8 mouse cellular contexts compared by ENCODE assay signal in the genomic region with DNA sequence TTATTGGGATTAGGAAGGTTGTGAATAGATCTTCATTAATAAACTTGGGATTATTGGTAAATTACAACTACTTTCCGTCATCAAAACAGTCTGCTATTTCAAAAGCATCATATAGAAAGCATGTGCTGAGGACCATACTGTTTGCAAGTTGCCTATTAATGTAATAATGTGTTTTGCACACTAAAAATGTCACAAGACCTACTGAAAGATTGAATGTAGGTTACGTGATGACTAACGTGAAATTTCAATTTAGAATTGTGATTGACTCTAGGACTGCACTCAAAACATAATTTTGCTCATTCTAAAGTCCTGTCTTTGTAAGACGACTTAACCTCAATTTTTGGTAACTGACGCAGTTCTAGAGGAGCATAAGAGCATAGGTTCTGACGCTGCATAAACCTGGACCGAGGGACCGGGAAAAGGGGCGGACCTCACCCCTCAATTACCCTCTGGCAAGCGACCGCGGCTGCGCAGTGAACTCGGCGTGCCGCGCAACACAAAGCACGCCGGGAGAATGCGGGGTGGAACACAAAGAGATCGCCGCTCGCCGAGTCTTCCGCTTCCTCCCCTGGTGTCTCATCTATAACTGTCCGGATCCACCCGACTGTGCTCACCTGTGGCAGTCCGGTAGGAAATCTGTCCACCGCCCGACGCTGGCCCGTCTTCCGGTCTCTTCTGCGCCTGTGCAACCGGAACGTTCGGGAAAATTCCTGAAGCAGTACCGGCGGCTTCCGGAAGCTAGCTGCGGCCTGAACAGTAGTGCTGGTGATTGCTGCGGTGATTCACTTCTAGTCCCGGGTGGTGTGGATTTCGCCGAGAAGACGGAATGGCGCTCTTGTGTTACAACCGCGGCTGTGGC. TPM values are rescaled to one million over a fixed set of nuclear protein-coding genes. Genes with fewer than 3 reads are reported as not detected.
DNase-seq lines count a peak whose midpoint lies in the region; ATAC-seq and TF ChIP-seq lines count a peak whose summit lies in the region.

Gene Chordc1, plus strand, starts transcription at position 555 of the 859 bp plus-strand sequence.

- H3K9ac ChIP-seq in embryonic facial prominence, embryonic 15.5 days, result peak within 1 kb of the TSS; percentile 99
- H3K9ac ChIP-seq in limb, embryonic 14.5 days (ENCODE audit: low read depth, low read length, severe bottlenecking), result peak within 1 kb of the TSS; percentile 94
- H3K9ac ChIP-seq in midbrain, postnatal 0 days (replicated peaks; ENCODE audit: low read length, poor library complexity, severe bottlenecking), result peak within 1 kb of the TSS; percentile 98

- H3K4me1 ChIP-seq in bone marrow, adult 2 months (ENCODE audit: control insufficient read depth, insufficient read depth, low read length), result no peaks in the 10 kb centered on the region
- peaks cover 9% of the 10 kb centered on the region for H3K4me1 ChIP-seq in embryonic facial prominence, embryonic 15.5 days
- peaks cover 8% of the 10 kb centered on the region; the same call in 1 of the 2 replicates for H3K4me1 ChIP-seq in limb, embryonic 14.5 days (ENCODE audit: control insufficient read depth, insufficient read depth, low read length)
- peaks cover 6% of the 10 kb centered on the region; the same call in 1 of the 2 replicates for H3K4me1 ChIP-seq in midbrain, postnatal 0 days (ENCODE audit: insufficient read depth, low read length)

- peak within 1 kb of the TSS; percentile 82 for H3K27ac ChIP-seq in bone marrow, adult 2 months (ENCODE audit: control insufficient read depth, insufficient read depth, low read depth, low read length, poor library complexity)
- H3K27ac ChIP-seq in embryonic facial prominence, embryonic 15.5 days (replicated peaks), result peak within 1 kb of the TSS; percentile 90
- peak within 1 kb of the TSS; percentile 89 for H3K27ac ChIP-seq in limb, embryonic 14.5 days (replicated peaks; ENCODE audit: low read depth, low read length)
- H3K27ac ChIP-seq in midbrain, postnatal 0 days (ENCODE audit: low read depth, low read length), result peak within 1 kb of the TSS; percentile 87

- H3K9me3 ChIP-seq in embryonic facial prominence, embryonic 15.5 days (replicated peaks), result no peaks in the 10 kb centered on the region
- no peaks in the 10 kb centered on the region for H3K9me3 ChIP-seq in limb, embryonic 14.5 days (ENCODE audit: control insufficient read depth, low read length)
- no peaks in the 10 kb centered on the region for H3K9me3 ChIP-seq in midbrain, postnatal 0 days (ENCODE audit: low read length)

- no peaks in the 10 kb centered on the region for H3K27me3 ChIP-seq in embryonic facial prominence, embryonic 15.5 days
- H3K27me3 ChIP-seq in limb, embryonic 14.5 days (ENCODE audit: control insufficient read depth, insufficient read depth, low read length), result no peaks in the 10 kb centered on the region
- H3K27me3 ChIP-seq in midbrain, postnatal 0 days (ENCODE audit: insufficient read depth, low read length), result no peaks in the 10 kb centered on the region

- peak within 1 kb of the TSS; percentile 65 for H3K4me2 ChIP-seq in embryonic facial prominence, embryonic 15.5 days (replicated peaks)
- peak within 1 kb of the TSS; percentile 68 for H3K4me2 ChIP-seq in limb, embryonic 14.5 days (replicated peaks; ENCODE audit: low read depth, low read length, severe bottlenecking)
- H3K4me2 ChIP-seq in midbrain, postnatal 0 days (ENCODE audit: low read depth, low read length, poor library complexity, severe bottlenecking), result peak within 1 kb of the TSS; percentile 84

- peak; percentile 45; the same call in 1 of the 2 replicates for TF ChIP-seq POLR2A in bone marrow, adult 2 months (IDR thresholded peaks at IDR 0.05; ENCODE audit: borderline replicate concordance, control insufficient read depth, low read depth, low read length)
- TF ChIP-seq POLR2A in limb, embryonic 14.5 days (IDR thresholded peaks at IDR 0.05; ENCODE audit: borderline replicate concordance, extremely low read depth, insufficient read depth, insufficient read length), result no peak; the same call in 1 of the 2 replicates

- no peak for TF ChIP-seq CTCF in bone marrow, adult 2 months (IDR thresholded peaks at IDR 0.05; ENCODE audit: control insufficient read depth, insufficient read depth, low read length)
- peak; percentile 40 for TF ChIP-seq CTCF in midbrain, postnatal 0 days (IDR thresholded peaks at IDR 0.05)

- H3K36me3 ChIP-seq in embryonic facial prominence, embryonic 15.5 days, result 0 out of 2 replicates have a peak, but pooled peaks cover 2% of the 10 kb centered on the region
- H3K36me3 ChIP-seq in limb, embryonic 14.5 days (ENCODE audit: control insufficient read depth, insufficient read depth, low read length), result 0 out of 2 replicates have a peak, but pooled peaks cover 2% of the 10 kb centered on the region
- H3K36me3 ChIP-seq in midbrain, postnatal 0 days (ENCODE audit: insufficient read depth, low read length), result no peaks in the 10 kb centered on the region

- peak within 1 kb of the TSS; percentile 99 for H3K4me3 ChIP-seq in bone marrow, adult 2 months (replicated peaks; ENCODE audit: control insufficient read depth, low read depth, low read length)
- H3K4me3 ChIP-seq in embryonic facial prominence, embryonic 15.5 days (replicated peaks), result peak within 1 kb of the TSS; percentile 96
- peak within 1 kb of the TSS; percentile 83 for H3K4me3 ChIP-seq in limb, embryonic 14.5 days (replicated peaks; ENCODE audit: low read length)
- peak within 1 kb of the TSS; percentile 95 for H3K4me3 ChIP-seq in midbrain, postnatal 0 days (ENCODE audit: low read depth, low read length)

- 3% methylated on average over 49 of the region's 49 CpGs for WGBS in bone marrow, adult 2 months
- 3% methylated on average over 49 of the region's 49 CpGs for WGBS in embryonic facial prominence, embryonic 15.5 days
- WGBS in limb, embryonic 14.5 days, result 3% methylated on average over 49 of the region's 49 CpGs
- WGBS in midbrain, postnatal 0 days, result 2% methylated on average over 49 of the region's 49 CpGs

- peak; percentile 96 for DNase-seq in 416B (ENCODE audit: low read depth)
- peak; percentile 97 for DNase-seq in heart, adult 8-10 months (ENCODE audit: low spot score)
- DNase-seq in kidney, adult 9 months, result peak; percentile 97
- DNase-seq in limb, embryonic 14.5 days (ENCODE audit: low spot score), result peak; percentile 98
- DNase-seq in midbrain, postnatal 0 days (ENCODE audit: low spot score), result peak; percentile 99
- DNase-seq in spleen, postnatal 14 days (ENCODE audit: low spot score in 2 of 2), result peak; percentile 71 to 84

- ATAC-seq in embryonic facial prominence, embryonic 15.5 days (ENCODE audit: insufficient number of reproducible peaks, low FRiP score, low TSS enrichment, low read depth), result peak; percentile 99
- ATAC-seq in limb, embryonic 14.5 days (ENCODE audit: low FRiP score, low read depth), result peak; percentile 99
- peak; percentile 100 for ATAC-seq in midbrain, postnatal 0 days (ENCODE audit: low FRiP score)

RNA-seq across cellular contexts. Expression of gene Chordc1, which starts in this region (rescaled TPM):
- 17.5 and 19.1 TPM in 2 replicates for polyA plus RNA-seq in bone marrow, adult 2 months (2011; ENCODE audit: insufficient read depth, insufficient read length, low replicate concordance, missing spikeins)
- 106 and 116 TPM in 2 replicates for polyA plus RNA-seq in embryonic facial prominence, embryonic 15.5 days (2015; fragmentation: Nextera tagmentation; extraction: Ambion mirVana)
- total RNA-seq in heart, adult 8-10 months (2022), result 10 to 100 TPM; 48.6 to 59.7 (median 55.7) TPM
- polyA plus RNA-seq in limb, embryonic 14.5 days (2012; rRNA removed), result 51.0 and 59.1 TPM in 2 replicates
- polyA plus RNA-seq in limb, embryonic 14.5 days (2014; fragmentation: Nextera tagmentation; extraction: Ambion mirVana), result 84.6 and 92.7 TPM in 2 replicates
- total RNA-seq in midbrain, postnatal 0 days (2014; rRNA removed), result 43.9 and 49.4 TPM in 2 replicates
- polyA plus RNA-seq in midbrain, postnatal 0 days (2015; fragmentation: Nextera tagmentation; extraction: Ambion mirVana), result 56.1 and 60.6 TPM in 2 replicates

Comparison
In these comparisons a context has a peak if more than half of its experiments do, and no peak if none do; other contexts are left out.
1. Peak in every context shown above with its lines: DNase-seq, ATAC-seq, H3K4me3 ChIP-seq and H3K27ac ChIP-seq.